Comparison of ENCODE assay signal across 10 mouse cellular contexts in genomic region chr19:59458743-59459135, GRCm38 (mm10). TPM values are rescaled to one million over a fixed set of nuclear protein-coding genes. Genes with fewer than 3 reads are reported as not detected.
DNase-seq lines count a peak whose midpoint lies in the region; ATAC-seq and TF ChIP-seq lines count a peak whose summit lies in the region.
"Had no signal": no experiment of that assay in that cellular context is flagged by ENCODE, and none has a peak within 500 bp of the region (broad histone marks: within the 10 kb centered on the region; RNA-seq: fewer than 3 reads in every experiment).

No protein-coding gene starts in this region.

- H3K27ac ChIP-seq in kidney, embryonic 14.5 days (ENCODE audit: low read depth, low read length), result peak overlapping the region; percentile 98
- peak overlapping the region; percentile 94 for H3K27ac ChIP-seq in embryonic facial prominence, embryonic 13.5 days
- no peak overlapping the region for H3K27ac ChIP-seq in hindbrain, postnatal 0 days
- peak overlapping the region; percentile 76 for H3K27ac ChIP-seq in midbrain, embryonic 16.5 days (ENCODE audit: low read length)

- peak overlapping the region; percentile 50 for H3K4me2 ChIP-seq in kidney, embryonic 14.5 days (replicated peaks; ENCODE audit: low read depth, low read length)
- H3K4me2 ChIP-seq in embryonic facial prominence, embryonic 13.5 days, result peak overlapping the region; percentile 64
- H3K4me2 ChIP-seq in hindbrain, postnatal 0 days (ENCODE audit: low read depth, low read length), result peak overlapping the region; percentile 36
- H3K4me2 ChIP-seq in midbrain, embryonic 16.5 days (ENCODE audit: low read length), result peak overlapping the region; percentile 54

- ATAC-seq in kidney, embryonic 14.5 days (ENCODE audit: low FRiP score, low TSS enrichment), result no peak
- no peak for ATAC-seq in embryonic facial prominence, embryonic 13.5 days (ENCODE audit: insufficient number of reproducible peaks, insufficient read depth, low FRiP score, low TSS enrichment, low read depth)
- ATAC-seq in hindbrain, postnatal 0 days, result no peak
- no peak for ATAC-seq in midbrain, embryonic 16.5 days

- 2% methylated on average over 15 of the region's 15 CpGs for WGBS in kidney, embryonic 14.5 days
- WGBS in embryonic facial prominence, embryonic 13.5 days, result under 1% methylated on average over 15 of the region's 15 CpGs
- WGBS in hindbrain, postnatal 0 days, result under 1% methylated on average over 15 of the region's 15 CpGs
- 0% methylated on average over 14 of the region's 15 CpGs for WGBS in midbrain, embryonic 16.5 days

- H3K4me3 ChIP-seq in kidney, embryonic 14.5 days (ENCODE audit: low read length), result peak overlapping the region; percentile 46
- peak overlapping the region; percentile 54 for H3K4me3 ChIP-seq in embryonic facial prominence, embryonic 13.5 days
- peak overlapping the region; percentile 19 for H3K4me3 ChIP-seq in hindbrain, postnatal 0 days (ENCODE audit: low read length)
- H3K4me3 ChIP-seq in midbrain, embryonic 16.5 days (ENCODE audit: low read depth, low read length), result peak overlapping the region; percentile 43

- H3K9me3 ChIP-seq in kidney, embryonic 14.5 days (ENCODE audit: control insufficient read depth, low read length), result no peaks in the 10 kb centered on the region
- H3K9me3 ChIP-seq in embryonic facial prominence, embryonic 13.5 days, result no peaks in the 10 kb centered on the region
- H3K9me3 ChIP-seq in hindbrain, postnatal 0 days (ENCODE audit: low read length), result no peaks in the 10 kb centered on the region
- H3K9me3 ChIP-seq in midbrain, embryonic 16.5 days (replicated peaks; ENCODE audit: control insufficient read depth, low read length, poor library complexity, severe bottlenecking), result no peaks in the 10 kb centered on the region

- no peak for TF ChIP-seq CTCF in hindbrain, postnatal 0 days (IDR thresholded peaks at IDR 0.05; ENCODE audit: low read depth)

- H3K36me3 ChIP-seq in kidney, embryonic 14.5 days (ENCODE audit: control insufficient read depth, insufficient read depth, low read length), result no peaks in the 10 kb centered on the region
- H3K36me3 ChIP-seq in embryonic facial prominence, embryonic 13.5 days, result no peaks in the 10 kb centered on the region
- no peaks in the 10 kb centered on the region for H3K36me3 ChIP-seq in hindbrain, postnatal 0 days (ENCODE audit: insufficient read depth, low read length)
- no peaks in the 10 kb centered on the region for H3K36me3 ChIP-seq in midbrain, embryonic 16.5 days (ENCODE audit: control insufficient read depth, insufficient read depth, low read length)

- H3K27me3 ChIP-seq in kidney, embryonic 14.5 days (ENCODE audit: control insufficient read depth, insufficient read depth, low read length), result peaks cover 77% of the 10 kb centered on the region
- peaks cover 95% of the 10 kb centered on the region for H3K27me3 ChIP-seq in embryonic facial prominence, embryonic 13.5 days
- peaks cover 71% of the 10 kb centered on the region for H3K27me3 ChIP-seq in hindbrain, postnatal 0 days (ENCODE audit: insufficient read depth, low read length)
- H3K27me3 ChIP-seq in midbrain, embryonic 16.5 days (ENCODE audit: control insufficient read depth, insufficient read depth, low read depth, low read length), result peaks cover 55% of the 10 kb centered on the region

- 0 out of 2 replicates have a peak, but pooled peaks cover 4% of the 10 kb centered on the region for H3K4me1 ChIP-seq in kidney, embryonic 14.5 days (ENCODE audit: control insufficient read depth, insufficient read depth, low read length)
- H3K4me1 ChIP-seq in embryonic facial prominence, embryonic 13.5 days, result peaks cover 43% of the 10 kb centered on the region
- H3K4me1 ChIP-seq in hindbrain, postnatal 0 days (ENCODE audit: insufficient read depth, low read length), result no peaks in the 10 kb centered on the region
- H3K4me1 ChIP-seq in midbrain, embryonic 16.5 days (ENCODE audit: control insufficient read depth, insufficient read depth, low read length), result peaks cover 14% of the 10 kb centered on the region

- DNase-seq in kidney, postnatal 4 days, result no peak
- no peak for DNase-seq in hindbrain, postnatal 0 days (ENCODE audit: low spot score)
- no peak for DNase-seq in cerebellum, adult 9-10 months
- no peak for DNase-seq in layer of hippocampus, adult 11-12 months (ENCODE audit: low spot score)
- DNase-seq in urinary bladder, postnatal 36 days (ENCODE audit: low spot score in 2 of 2), result no peak

- H3K9ac ChIP-seq in kidney, embryonic 14.5 days (ENCODE audit: low read depth, low read length), result peak overlapping the region; percentile 67
- H3K9ac ChIP-seq in embryonic facial prominence, embryonic 13.5 days, result peak overlapping the region; percentile 87
- H3K9ac ChIP-seq in hindbrain, postnatal 0 days (replicated peaks; ENCODE audit: low read length), result no peak overlapping the region
- peak overlapping the region; percentile 65 for H3K9ac ChIP-seq in midbrain, embryonic 16.5 days (ENCODE audit: low read depth, low read length)

RNA-seq across cellular contexts. Expression of gene Emx2, which starts 0.6 kb away (rescaled TPM):
- 40.5 and 43.6 TPM in 2 replicates for polyA plus RNA-seq in kidney, embryonic 14.5 days (2014; fragmentation: Nextera tagmentation; extraction: Ambion mirVana)
- 23.8 and 24.7 TPM in 2 replicates for polyA plus RNA-seq in embryonic facial prominence, embryonic 13.5 days (2015; fragmentation: Nextera tagmentation; extraction: Ambion mirVana)
- 0.18 and 0.47 TPM in 2 replicates for total RNA-seq in hindbrain, postnatal 0 days (2014; rRNA removed)
- polyA plus RNA-seq in hindbrain, postnatal 0 days (2015; fragmentation: Nextera tagmentation; extraction: Ambion mirVana), result 0.08 and 0.15 TPM in 2 replicates
- 10.8 and 14.2 TPM in 2 replicates for polyA plus RNA-seq in midbrain, embryonic 16.5 days (2015; fragmentation: Nextera tagmentation; extraction: Ambion mirVana)
- total RNA-seq: megakaryocyte progenitor cell, adult 5-6 weeks had no signal
- polyA plus RNA-seq: spleen, adult 2 months had no signal

Comparison
In these comparisons a context has a peak if more than half of its experiments do, and no peak if none do; other contexts are left out.
1. RNA of gene Emx2, which starts 0.6 kb away (polyA plus RNA-seq): 40.5 to 43.6 TPM in kidney, embryonic 14.5 days, 23.8 to 24.7 TPM in embryonic facial prominence, embryonic 13.5 days and 10.8 to 14.2 TPM in midbrain, embryonic 16.5 days; 0.08 to 0.15 TPM in hindbrain, postnatal 0 days; every median in the first group is over 10 times any median in the second.
2. Peak in every context shown above with its lines, with median percentiles within 50 percentile points of each other: H3K4me2 ChIP-seq and H3K4me3 ChIP-seq.